Mouse (Mus musculus) Patski (cell line): ENCODE results near the gene Tmigd3. TPM values are rescaled to one million over a fixed set of nuclear protein-coding genes. Genes with fewer than 3 reads are reported as not detected.

Source experiments
- ATAC-seq: fragments of 100-300 bp; one replicate; pipeline ENCODE4 v1.8.0; 2021
- CTCF ChIA-PET: fragments of 350-600 bp; sonication (Branson Sonifier 250); formaldehyde crosslinking; loops from one replicate; lab custom pipeline; 2022; ENCODE audit warnings: inconsistent platforms; lab: Charles Lee
- POLR2A ChIA-PET: fragments of 350-600 bp; sonication (Branson Sonifier 250); formaldehyde crosslinking; loops from one replicate; lab custom pipeline; 2022; ENCODE audit warnings: antibody characterized with exemption, inconsistent platforms; lab: Charles Lee
- DNase-seq: peaks from one replicate; pipeline ENCODE4 v3.0.0-alpha.2; 2011; ENCODE audit warnings: low read depth, low spot score
- H3K27me3 ChIP-seq: fragments of 371-371 bp; one replicate; pipeline ENCODE4 v1.5.1; 2021
- CTCF ChIP-seq: fragments of 100-300 bp; IDR thresholded peaks from one replicate; pipeline ENCODE4 v1.5.1; 2021
- in situ Hi-C: fragments of 300-500 bp; cut with MboI; formaldehyde crosslinking; loops from 3 replicates; pipeline ENCODE4 v1.11.1; 2018; ENCODE audit warnings: low pct_unique_long_range_greater_than_20kb, mixed read lengths
- polyA plus RNA-seq: library from polyadenylated mRNA; unstranded; gene quantifications from one replicate; pipeline ENCODE4 v1.2.3, GENCODE M21; 2021

Tmigd3 gene
- polyA plus RNA-seq, 1 experiment from 2014 or later = not detected

- CTCF ChIA-PET = interaction anchor here (1.2 to 2.6 kb wide), 6 partner anchors 9 to 29 kb away, joined by 5 to 11 read pairs (median 7); no protein-coding TSS in a partner anchor
- DNase-seq = no peak
- POLR2A ChIA-PET = interaction anchor here (1.2 to 3.7 kb wide), 3 partner anchors 8 to 19 kb away, joined by 3 to 30 read pairs (median 5); no protein-coding TSS in a partner anchor
- ATAC-seq = no peak
- in situ Hi-C loops = loop anchor here (25.0 kb wide), 1 partner anchor 1355 kb away; no protein-coding TSS in a partner anchor
- no peaks in the 10 kb centered on the region for H3K27me3 ChIP-seq
- TF ChIP-seq CTCF = no peak
Measured at GRCm38 (mm10) chr3:105957235-105957634, 86.5 kb downstream of the Tmigd3 start.

GRCm38 (mm10) chr3:105958204-105958603 is 87.5 kb downstream of the Tmigd3 start:
- POLR2A ChIA-PET = interaction anchor here (0.7 to 3.7 kb wide), 2 partner anchors 9 to 15 kb away, joined by 3 to 30 read pairs; no protein-coding TSS in a partner anchor

GRCm38 (mm10) chr3:105958974-105959580 is 88.4 kb downstream of the Tmigd3 start, which contains the start of gene Wdr77:
Wdr77 (plus strand) TSS chr3:105959369.
- H3K27me3 ChIP-seq = no peaks in the 10 kb centered on the region
- no peak for TF ChIP-seq CTCF
- ChIA-PET POLR2A (interaction anchor here (0.7 to 3.7 kb wide), 3 partner anchors 10 to 22 kb away, joined by 3 to 30 read pairs (median 10); no protein-coding TSS in a partner anchor), CTCF (interaction anchor here (1.2 to 2.6 kb wide), 2 partner anchors 9 to 21 kb away, joined by 3 to 9 read pairs; no protein-coding TSS in a partner anchor)
- DNase-seq = peak; percentile 100
- in situ Hi-C loops = loop anchor here (25.0 kb wide), 1 partner anchor 1353 kb away; no protein-coding TSS in a partner anchor
- ATAC-seq = peak; percentile 97

More at GRCm38 (mm10) chr3:105958204-105958603, 87.5 kb downstream of the Tmigd3 start:
- no peaks in the 10 kb centered on the region for H3K27me3 ChIP-seq
- in situ Hi-C loops = loop anchor here (25.0 kb wide), 1 partner anchor 1354 kb away; no protein-coding TSS in a partner anchor
- CTCF ChIA-PET = interaction anchor here (0.8 to 2.6 kb wide), 8 partner anchors 8 to 30 kb away, joined by 3 to 11 read pairs (median 6); no protein-coding TSS in a partner anchor
- no peak for DNase-seq
- TF ChIP-seq CTCF = no peak
- ATAC-seq = no peak

GRCm38 (mm10) chr3:105959585-105959984 is 88.9 kb downstream of the Tmigd3 start:
- H3K27me3 ChIP-seq = no peaks in the 10 kb centered on the region
- ChIA-PET CTCF (interaction anchor here (1.2 kb wide), 1 partner anchor 9 kb away, joined by 3 read pairs; no protein-coding TSS in a partner anchor), POLR2A (interaction anchor here (0.8 to 3.7 kb wide), 2 partner anchors 10 to 23 kb away, joined by 10 to 30 read pairs; no protein-coding TSS in a partner anchor)
- DNase-seq (no peak), ATAC-seq (peak; percentile 46)
- no peak for TF ChIP-seq CTCF
- in situ Hi-C loops = loop anchor here (25.0 kb wide), 1 partner anchor 1353 kb away; no protein-coding TSS in a partner anchor

- DNase-seq (no peak), ATAC-seq (peak; percentile 4)
- TF ChIP-seq CTCF = no peak
- in situ Hi-C loops = loop anchor here (5.0 to 25.0 kb wide), 2 partner anchors 278 to 1352 kb away; no protein-coding TSS in a partner anchor
- CTCF ChIA-PET = interaction anchor here (1.3 kb wide), 1 partner anchor 10 kb away, joined by 3 read pairs; no protein-coding TSS in a partner anchor
- POLR2A ChIA-PET = interaction anchor here (3.7 kb wide), 1 partner anchor 11 kb away, joined by 30 read pairs; no protein-coding TSS in a partner anchor
- no peaks in the 10 kb centered on the region for H3K27me3 ChIP-seq
Measured at GRCm38 (mm10) chr3:105959999-105960398, 89.3 kb downstream of the Tmigd3 start, which contains the start of gene Atp5f1. Atp5f1 (minus strand) TSS chr3:105960099.

GRCm38 (mm10) chr3:105960700-105961099 is 90.0 kb downstream of the Tmigd3 start:
- ATAC-seq (no peak), DNase-seq (no peak)
- H3K27me3 ChIP-seq = no peaks in the 10 kb centered on the region
- CTCF ChIA-PET = interaction anchor here (1.3 kb wide), 1 partner anchor 11 kb away, joined by 3 read pairs; no protein-coding TSS in a partner anchor
- TF ChIP-seq CTCF = peak; percentile 75
- POLR2A ChIA-PET = interaction anchor here (3.7 kb wide), 1 partner anchor 11 kb away, joined by 30 read pairs; no protein-coding TSS in a partner anchor
- in situ Hi-C loops = loop anchor here (5.0 to 25.0 kb wide), 2 partner anchors 278 to 1352 kb away; no protein-coding TSS in a partner anchor

GRCm38 (mm10) chr3:105971831-105972446 is 101.2 kb downstream of the Tmigd3 start:
- CTCF ChIA-PET = interaction anchor here (1.4 kb wide), 1 partner anchor 20 kb away, joined by 3 read pairs; no protein-coding TSS in a partner anchor
- TF ChIP-seq CTCF = no peak
- ATAC-seq (no peak), DNase-seq (no peak)
- in situ Hi-C loops = loop anchor here (25.0 kb wide), 1 partner anchor 1340 kb away; no protein-coding TSS in a partner anchor
- POLR2A ChIA-PET = interaction anchor here (0.8 to 1.2 kb wide), 2 partner anchors 9 to 49 kb away, joined by 3 read pairs; no protein-coding TSS in a partner anchor
- no peaks in the 10 kb centered on the region for H3K27me3 ChIP-seq

GRCm38 (mm10) chr3:105973411-105973810 is 102.7 kb downstream of the Tmigd3 start, which contains the start of gene Ovgp1:
Ovgp1 (plus strand) TSS chr3:105973711.
- in situ Hi-C loops = loop anchor here (25.0 kb wide), 1 partner anchor 1339 kb away; no protein-coding TSS in a partner anchor
- no peak for DNase-seq
- H3K27me3 ChIP-seq = no peaks in the 10 kb centered on the region
- ATAC-seq = peak; percentile 7
- no peak for TF ChIP-seq CTCF
- ChIA-PET POLR2A (interaction anchor here (1.1 kb wide), 1 partner anchor 30 kb away, joined by 3 read pairs; no protein-coding TSS in a partner anchor), CTCF (no interaction called here)

Other genes starting within 250 kb of the Tmigd3 start
- 22.4 TPM for gene Ddx20, start 183.3 kb upstream of the Tmigd3 start, polyA plus RNA-seq
- 4.4 TPM for gene Inka2, start 166.3 kb upstream of the Tmigd3 start, polyA plus RNA-seq
- gene Rap1a, start 69.6 kb upstream of the Tmigd3 start, polyA plus RNA-seq = 165 TPM
- not detected for gene Adora3, start within 50 bp of the Tmigd3 start, polyA plus RNA-seq
- gene I830077J02Rik, start 61.8 kb downstream of the Tmigd3 start, polyA plus RNA-seq = 0.09 TPM
- gene Wdr77, start 88.5 kb downstream of the Tmigd3 start, polyA plus RNA-seq = 92.0 TPM
- 723 TPM for gene Atp5f1, start 89.2 kb downstream of the Tmigd3 start, polyA plus RNA-seq
- gene Ovgp1, start 102.8 kb downstream of the Tmigd3 start, polyA plus RNA-seq = 1.9 TPM
- not detected for gene Pifo, start 143.7 kb downstream of the Tmigd3 start, polyA plus RNA-seq
- gene Chil5, start 161.9 kb downstream of the Tmigd3 start, polyA plus RNA-seq = not detected
- not detected for gene Chia1, start 242.3 kb downstream of the Tmigd3 start, polyA plus RNA-seq